Mouse (Mus musculus): ENCODE results near the gene Clec16a. TPM values are rescaled to one million over a fixed set of nuclear protein-coding genes. Genes with fewer than 3 reads are reported as not detected.
A peak's percentile ranks its signal among the peaks of the same experiment; 100 is the strongest.

Gene Clec16a
- 73.9 and 89.0 TPM in 2 replicates for polyA plus RNA-seq (2015; fragmentation: Nextera tagmentation; extraction: Ambion mirVana)

DNA sequence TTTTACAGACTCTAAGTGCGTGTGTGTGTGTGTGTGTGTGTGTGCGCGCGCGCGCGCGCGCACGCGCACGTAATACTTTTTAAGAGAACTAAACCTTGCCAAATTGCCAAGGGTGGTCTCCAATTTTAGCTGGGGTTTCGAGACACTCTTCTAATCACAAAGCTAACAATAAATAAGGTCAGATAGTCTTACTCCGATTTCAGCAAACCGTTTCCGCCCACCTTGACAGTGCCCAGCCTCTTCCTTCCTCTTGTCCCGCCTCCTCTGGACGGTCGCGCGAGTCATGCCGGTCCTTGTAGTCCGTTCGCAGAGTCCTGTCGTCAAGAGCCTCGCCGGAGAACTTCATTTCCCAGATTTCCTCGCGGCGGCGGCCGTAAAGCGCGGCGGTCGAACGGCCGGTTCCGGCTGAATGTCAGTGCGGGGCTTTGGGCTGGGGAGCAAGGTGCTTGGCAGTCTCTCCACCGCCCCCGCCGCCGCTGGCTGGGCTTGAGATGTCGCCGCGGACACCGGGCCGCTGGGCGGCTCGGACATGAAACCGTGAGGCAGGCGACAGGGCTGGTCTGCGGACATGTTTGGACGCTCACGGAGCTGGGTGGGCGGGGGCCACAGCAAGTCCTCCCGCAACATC lies at the start of gene Clec16a:
TSS of gene Clec16a (plus strand) at position 345 of the 628 bp plus-strand sequence.
- Histone ChIP-seq H3K4me3 (peak within 1 kb of the TSS; percentile 93), H3K4me2 (peak within 1 kb of the TSS; percentile 60), H3K27ac (peak within 1 kb of the TSS; percentile 25; the same call in 1 of the 2 replicates), H3K9ac (peak within 1 kb of the TSS; percentile 78), H3K4me1 (peaks cover 51% of the 10 kb centered on the region), H3K9me3 (no peaks in the 10 kb centered on the region), H3K36me3 (replicated peaks) (no peaks in the 10 kb centered on the region), H3K27me3 (replicated peaks) (no peaks in the 10 kb centered on the region)
- under 1% methylated on average over 58 of the region's 58 CpGs for WGBS
- peak; percentile 92 for ATAC-seq (replicated peaks)

DNA sequence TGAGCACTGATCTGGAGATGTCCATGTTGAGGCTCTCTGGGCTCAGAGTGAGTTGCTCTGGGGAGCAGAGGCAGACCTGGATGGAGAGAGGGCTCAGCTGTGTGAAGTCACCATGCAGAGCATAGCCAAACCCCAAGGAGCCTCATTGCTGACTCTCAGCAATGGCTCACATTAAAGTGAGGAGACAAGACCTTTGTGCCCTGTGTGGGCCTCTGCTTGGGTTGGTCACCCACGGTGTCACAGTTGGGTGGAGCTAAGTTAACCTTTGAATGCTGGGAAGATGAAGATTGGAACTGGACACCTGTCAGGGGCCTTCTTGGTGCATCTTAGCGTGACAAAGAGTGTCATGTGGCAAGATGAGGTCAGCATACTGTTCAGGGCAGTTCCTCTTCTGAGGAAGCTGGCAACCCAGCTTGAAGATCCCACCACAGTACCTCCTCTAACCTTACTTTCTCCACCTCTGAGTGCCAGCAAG lies 49.3 kb upstream of the Clec16a start:
- WGBS, result 68% methylated on average over 2 of the region's 2 CpGs
- no peaks in the 10 kb centered on the region for H3K36me3 ChIP-seq (replicated peaks)
- ATAC-seq (replicated peaks), result no peak

DNA sequence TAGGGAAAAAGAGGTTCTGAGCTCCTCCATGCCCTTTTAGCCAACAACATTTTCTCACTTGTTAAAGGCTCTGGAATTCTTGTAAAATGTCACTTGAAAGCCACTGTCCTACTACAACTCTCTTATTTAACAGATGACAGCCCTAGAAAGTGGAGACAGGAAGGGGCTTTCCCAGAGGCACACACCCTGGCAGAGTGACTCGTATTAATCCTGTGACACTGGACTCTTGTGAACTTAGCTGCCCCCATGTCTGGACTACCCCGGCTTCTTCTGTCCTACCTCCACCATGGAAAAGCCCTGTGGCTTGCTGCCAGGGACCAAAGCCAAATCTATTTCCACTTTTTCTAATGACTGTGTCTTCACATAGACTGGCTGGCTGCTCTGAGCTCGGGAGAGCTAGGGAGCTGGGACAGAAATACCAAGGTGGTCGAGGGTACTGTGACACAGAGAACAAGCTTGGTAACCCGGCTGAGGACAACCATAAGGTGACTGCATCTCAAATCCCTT lies 47.0 kb upstream of the Clec16a start:
- 67% methylated on average over 5 of the region's 5 CpGs for WGBS
- ATAC-seq (replicated peaks), result no peak
- H3K4me3 ChIP-seq, result no peak overlapping the region

More for the DNA sequence above, 49.3 kb upstream of the Clec16a start:
- Histone ChIP-seq H3K4me2 (no peak overlapping the region), H3K27ac (no peak overlapping the region), H3K9me3 (no peaks in the 10 kb centered on the region), H3K9ac (no peak overlapping the region), H3K27me3 (replicated peaks) (no peaks in the 10 kb centered on the region), H3K4me3 (no peak overlapping the region), H3K4me1 (no peaks in the 10 kb centered on the region)

DNA sequence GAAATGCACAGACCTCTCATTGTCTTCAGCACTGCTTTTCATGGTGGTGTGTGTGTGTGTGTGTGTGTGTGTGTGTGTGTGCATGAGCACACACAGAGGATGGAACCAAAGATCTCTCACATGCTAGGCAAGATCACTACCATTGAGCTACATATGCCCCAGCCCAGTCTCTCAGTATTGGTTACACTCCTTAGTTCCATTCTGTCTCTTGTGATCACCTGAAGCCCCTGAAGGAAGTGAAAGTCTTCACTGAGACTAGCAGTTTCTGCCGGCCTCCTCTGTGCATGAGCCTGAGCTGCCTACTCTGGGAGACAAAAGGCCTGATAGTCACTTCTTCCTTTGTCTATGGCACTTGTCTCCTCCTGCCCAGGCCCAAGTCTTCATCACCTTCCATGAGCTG lies 46.0 kb upstream of the Clec16a start:
- Histone ChIP-seq H3K4me1 (no peaks in the 10 kb centered on the region), H3K4me2 (no peak overlapping the region), H3K27ac (no peak overlapping the region), H3K9me3 (no peaks in the 10 kb centered on the region), H3K27me3 (replicated peaks) (no peaks in the 10 kb centered on the region), H3K4me3 (no peak overlapping the region), H3K36me3 (replicated peaks) (no peaks in the 10 kb centered on the region), H3K9ac (no peak overlapping the region)
- no peak for ATAC-seq (replicated peaks)
- 42% methylated on average over 1 of the region's 1 CpGs for WGBS

More for the DNA sequence above, 47.0 kb upstream of the Clec16a start:
- no peak overlapping the region for H3K9ac ChIP-seq
- H3K4me2 ChIP-seq, result no peak overlapping the region
- no peaks in the 10 kb centered on the region for H3K27me3 ChIP-seq (replicated peaks)
- no peaks in the 10 kb centered on the region for H3K4me1 ChIP-seq
- no peaks in the 10 kb centered on the region for H3K36me3 ChIP-seq (replicated peaks)
- no peak overlapping the region for H3K27ac ChIP-seq
- H3K9me3 ChIP-seq, result no peaks in the 10 kb centered on the region

DNA sequence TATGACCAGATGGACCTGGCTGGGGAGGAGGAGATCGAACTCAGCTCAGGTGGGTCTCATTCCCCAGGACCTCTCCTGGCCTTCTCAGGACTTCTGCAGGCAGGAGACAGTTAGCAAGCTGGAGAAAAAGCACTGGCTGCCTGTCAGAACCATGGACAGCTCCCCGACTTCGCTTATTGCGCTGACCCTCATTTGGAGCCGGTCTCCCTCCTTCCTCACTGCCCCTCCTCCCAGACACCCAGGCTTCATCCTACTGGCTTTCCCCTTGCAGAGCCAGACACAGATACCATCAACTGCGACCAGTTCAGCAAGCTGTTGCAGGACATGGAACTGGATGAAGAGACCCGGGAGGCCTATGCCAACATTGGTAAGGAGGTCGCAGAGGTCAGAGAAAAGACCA lies 43.3 kb upstream of the Clec16a start:
- ATAC-seq (replicated peaks), result no peak
- H3K9ac ChIP-seq, result no peak overlapping the region
- H3K27me3 ChIP-seq (replicated peaks), result no peaks in the 10 kb centered on the region
- H3K27ac ChIP-seq, result no peak overlapping the region
- H3K4me2 ChIP-seq, result no peak overlapping the region
- H3K4me3 ChIP-seq, result no peak overlapping the region
- no peaks in the 10 kb centered on the region for H3K9me3 ChIP-seq
- no peaks in the 10 kb centered on the region for H3K4me1 ChIP-seq
- no peaks in the 10 kb centered on the region for H3K36me3 ChIP-seq (replicated peaks)
- WGBS, result 14% methylated on average over 8 of the region's 8 CpGs

DNA sequence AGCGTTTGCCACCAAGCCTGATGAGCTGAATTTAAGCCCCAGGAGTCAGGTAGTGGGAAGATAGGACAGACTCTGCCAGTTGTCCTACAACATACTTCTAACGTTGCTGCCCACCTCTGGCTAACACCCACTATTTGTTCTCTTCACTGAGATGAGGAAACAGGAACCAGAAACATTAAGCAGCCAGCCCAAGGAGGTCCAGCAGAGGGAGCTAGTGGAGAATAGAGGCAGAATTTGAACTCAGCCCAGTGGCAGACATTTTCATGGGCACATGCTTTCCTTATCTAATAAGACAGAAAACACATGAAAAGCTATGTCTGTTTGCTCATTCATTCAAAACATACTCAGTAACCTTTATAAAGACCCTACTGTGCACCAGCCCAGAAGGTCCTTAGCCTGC lies 42.1 kb upstream of the Clec16a start:
- WGBS, result 83% methylated on average over 2 of the region's 2 CpGs
- ATAC-seq (replicated peaks), result no peak

DNA sequence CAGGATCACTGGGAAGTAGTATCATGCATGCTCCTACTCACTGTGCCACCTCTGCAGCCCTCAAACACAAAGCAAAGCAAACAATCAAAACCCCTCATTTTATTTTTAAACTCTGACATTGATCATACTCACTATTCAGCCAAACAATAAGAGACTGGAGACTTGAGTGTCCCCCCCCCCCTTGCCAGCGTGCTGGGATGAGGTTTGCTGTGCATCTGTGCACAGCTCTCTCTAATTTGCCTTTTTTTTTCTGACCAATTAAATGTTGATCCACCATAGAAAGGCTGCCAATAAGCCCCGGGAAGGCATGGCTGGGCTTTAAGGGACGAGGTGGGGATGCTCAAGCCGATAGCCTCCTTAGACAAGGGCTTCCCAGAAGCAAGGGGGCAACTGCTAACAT lies 37.7 kb upstream of the Clec16a start:
- H3K9me3 ChIP-seq, result no peaks in the 10 kb centered on the region
- H3K27me3 ChIP-seq (replicated peaks), result no peaks in the 10 kb centered on the region
- WGBS, result 48% methylated on average over 4 of the region's 4 CpGs
- no peak overlapping the region for H3K4me3 ChIP-seq
- ATAC-seq (replicated peaks), result no peak
- H3K4me1 ChIP-seq, result peaks cover 6% of the 10 kb centered on the region; the same call in 1 of the 2 replicates
- no peak overlapping the region for H3K9ac ChIP-seq
- no peak overlapping the region for H3K4me2 ChIP-seq
- H3K36me3 ChIP-seq (replicated peaks), result no peaks in the 10 kb centered on the region
- H3K27ac ChIP-seq, result no peak overlapping the region

More for the DNA sequence above, 42.1 kb upstream of the Clec16a start:
- no peaks in the 10 kb centered on the region for H3K36me3 ChIP-seq (replicated peaks)
- no peak overlapping the region for H3K4me2 ChIP-seq
- H3K27ac ChIP-seq, result no peak overlapping the region
- no peaks in the 10 kb centered on the region for H3K9me3 ChIP-seq
- H3K9ac ChIP-seq, result no peak overlapping the region
- H3K4me3 ChIP-seq, result no peak overlapping the region
- no peaks in the 10 kb centered on the region for H3K27me3 ChIP-seq (replicated peaks)
- H3K4me1 ChIP-seq, result peaks cover 6% of the 10 kb centered on the region; the same call in 1 of the 2 replicates

DNA sequence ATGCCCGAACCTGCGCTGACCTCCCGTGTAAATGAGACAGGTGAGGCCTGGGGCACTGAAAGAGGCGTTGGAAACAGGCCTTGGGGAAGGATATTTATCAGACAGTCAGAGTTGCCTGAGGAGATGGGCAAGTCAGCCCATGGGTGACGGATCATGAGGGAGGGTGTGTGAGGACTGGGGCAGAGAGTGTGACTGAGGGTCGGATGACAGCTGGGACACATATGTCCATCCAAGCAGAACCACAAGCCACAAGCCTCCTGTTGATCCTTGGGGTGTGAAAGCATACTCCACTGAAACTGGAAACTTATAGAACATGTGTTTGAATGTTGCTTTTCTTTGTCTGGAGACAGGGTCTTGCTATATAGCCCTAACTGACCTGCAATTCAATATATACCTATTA lies 36.4 kb upstream of the Clec16a start:
- Histone ChIP-seq H3K27ac (no peak overlapping the region), H3K36me3 (replicated peaks) (no peaks in the 10 kb centered on the region), H3K9me3 (no peaks in the 10 kb centered on the region), H3K4me2 (no peak overlapping the region), H3K4me1 (peaks cover 6% of the 10 kb centered on the region; the same call in 1 of the 2 replicates), H3K27me3 (replicated peaks) (no peaks in the 10 kb centered on the region), H3K4me3 (no peak overlapping the region), H3K9ac (no peak overlapping the region)
- 74% methylated on average over 6 of the region's 6 CpGs for WGBS
- ATAC-seq (replicated peaks), result no peak

DNA sequence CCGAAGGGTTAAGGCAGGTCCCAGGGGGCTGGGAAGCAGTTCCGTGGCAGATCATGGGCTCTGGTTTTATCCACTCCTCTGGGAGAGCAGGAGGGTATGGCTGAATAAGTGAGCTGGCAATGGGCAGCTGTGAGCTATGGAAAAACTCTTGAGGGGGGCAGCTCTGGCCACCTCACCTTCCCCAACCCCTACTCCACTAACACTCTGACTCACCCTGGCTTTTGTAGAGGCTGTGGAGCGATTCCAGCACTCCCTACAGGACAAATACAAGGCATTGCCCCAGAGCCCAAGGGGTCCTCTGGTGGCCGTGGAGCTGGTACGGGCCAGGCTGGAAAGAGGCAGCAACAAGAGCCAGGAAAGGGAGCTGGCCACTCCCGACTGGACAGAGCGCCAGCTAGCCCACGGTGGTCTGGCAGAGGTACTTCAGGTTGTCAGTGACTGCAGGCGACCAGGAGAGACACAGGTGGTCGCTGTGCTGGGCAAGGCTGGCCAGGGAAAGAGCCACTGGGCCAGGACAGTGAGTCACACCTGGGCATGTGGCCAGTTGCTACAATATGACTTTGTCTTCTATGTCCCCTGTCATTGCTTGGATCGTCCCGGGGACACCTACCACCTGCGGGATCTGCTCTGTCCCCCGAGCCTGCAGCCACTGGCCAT lies 34.5 kb upstream of the Clec16a start:
- Histone ChIP-seq H3K27ac (no peak overlapping the region), H3K27me3 (replicated peaks) (no peaks in the 10 kb centered on the region), H3K36me3 (replicated peaks) (no peaks in the 10 kb centered on the region), H3K9ac (no peak overlapping the region), H3K9me3 (no peaks in the 10 kb centered on the region), H3K4me3 (no peak overlapping the region), H3K4me1 (peaks cover 6% of the 10 kb centered on the region; the same call in 1 of the 2 replicates), H3K4me2 (no peak overlapping the region)
- 58% methylated on average over 14 of the region's 14 CpGs for WGBS
- ATAC-seq (replicated peaks), result no peak

DNA sequence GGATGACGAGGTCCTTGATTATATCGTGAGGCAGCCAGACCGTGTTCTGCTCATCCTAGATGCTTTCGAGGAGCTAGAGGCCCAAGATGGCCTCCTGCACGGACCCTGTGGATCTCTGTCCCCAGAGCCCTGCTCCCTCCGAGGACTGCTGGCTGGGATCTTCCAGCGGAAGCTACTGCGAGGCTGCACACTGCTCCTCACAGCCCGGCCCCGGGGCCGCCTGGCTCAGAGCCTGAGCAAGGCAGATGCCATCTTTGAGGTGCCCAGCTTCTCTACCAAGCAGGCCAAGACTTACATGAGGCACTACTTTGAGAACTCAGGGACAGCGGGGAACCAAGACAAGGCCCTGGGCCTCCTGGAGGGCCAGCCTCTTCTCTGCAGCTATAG lies 34.0 kb upstream of the Clec16a start:
- Histone ChIP-seq H3K4me3 (no peak overlapping the region), H3K9ac (no peak overlapping the region), H3K27ac (no peak overlapping the region), H3K27me3 (replicated peaks) (no peaks in the 10 kb centered on the region), H3K4me2 (no peak overlapping the region), H3K36me3 (replicated peaks) (no peaks in the 10 kb centered on the region), H3K9me3 (no peaks in the 10 kb centered on the region), H3K4me1 (peaks cover 6% of the 10 kb centered on the region; the same call in 1 of the 2 replicates)
- no peak for ATAC-seq (replicated peaks)
- WGBS, result 84% methylated on average over 12 of the region's 12 CpGs

DNA sequence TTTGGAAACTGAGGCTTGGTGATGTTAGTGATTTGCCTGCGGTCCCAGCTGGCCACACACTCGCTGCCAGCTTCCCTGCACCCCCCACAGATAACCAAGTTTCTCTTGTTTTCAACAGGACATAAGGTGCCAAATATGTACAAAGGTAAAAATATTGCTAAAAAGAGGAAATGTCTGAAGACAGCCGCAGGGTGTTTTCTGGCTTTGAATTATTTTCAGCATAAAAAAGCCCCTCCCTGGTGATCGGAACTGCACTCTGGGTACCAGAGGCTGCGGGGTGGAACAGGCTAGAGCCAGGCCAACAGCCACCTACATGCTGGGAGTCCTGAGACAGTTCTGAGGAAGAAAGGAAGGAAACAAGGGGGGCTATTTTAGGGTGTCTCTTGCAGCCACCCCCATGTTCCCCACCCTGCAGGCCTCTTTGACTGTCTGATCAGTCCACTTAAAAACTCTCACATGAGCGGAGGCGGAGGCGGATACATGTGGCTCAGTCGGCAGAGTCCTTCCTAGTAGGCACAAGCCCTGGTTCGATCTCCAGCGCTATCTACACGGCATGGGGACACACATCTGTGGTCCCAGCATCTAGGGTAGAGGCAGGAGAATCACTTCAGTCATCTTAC lies 29.1 kb upstream of the Clec16a start:
- 90% methylated on average over 12 of the region's 12 CpGs for WGBS
- ATAC-seq (replicated peaks), result no peak
- Histone ChIP-seq H3K27me3 (replicated peaks) (no peaks in the 10 kb centered on the region), H3K27ac (no peak overlapping the region), H3K4me2 (no peak overlapping the region), H3K9me3 (no peaks in the 10 kb centered on the region), H3K4me1 (no peaks in the 10 kb centered on the region), H3K4me3 (no peak overlapping the region), H3K36me3 (replicated peaks) (no peaks in the 10 kb centered on the region), H3K9ac (no peak overlapping the region)

DNA sequence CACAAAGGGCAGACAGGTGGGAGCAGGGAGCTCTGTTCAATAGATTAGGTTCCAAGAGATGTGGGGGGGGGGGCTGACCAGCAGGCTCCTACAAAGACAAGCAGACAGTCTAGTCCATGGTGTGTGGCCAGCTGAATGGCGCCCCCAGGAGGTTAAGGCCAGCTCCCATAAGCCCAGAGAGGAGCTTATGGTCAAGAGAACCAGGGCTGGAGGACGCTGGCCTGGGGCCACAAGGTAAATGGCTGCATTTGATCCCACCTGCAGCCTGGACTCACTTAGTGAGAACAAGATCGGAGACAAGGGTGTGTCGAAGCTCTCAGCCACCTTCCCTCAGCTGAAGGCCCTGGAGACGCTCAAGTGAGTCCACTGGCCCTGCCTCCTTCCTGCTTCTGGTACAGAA lies 27.1 kb upstream of the Clec16a start:
- Histone ChIP-seq H3K4me2 (no peak overlapping the region), H3K9me3 (no peaks in the 10 kb centered on the region), H3K9ac (no peak overlapping the region), H3K36me3 (replicated peaks) (no peaks in the 10 kb centered on the region), H3K4me1 (no peaks in the 10 kb centered on the region), H3K27ac (no peak overlapping the region), H3K4me3 (no peak overlapping the region), H3K27me3 (replicated peaks) (no peaks in the 10 kb centered on the region)
- ATAC-seq (replicated peaks), result no peak
- WGBS, result 73% methylated on average over 5 of the region's 5 CpGs
